Mouse (Mus musculus): ENCODE data around the gene A830018L16Rik.
"Not testable (repeated sequence)": the region's sequence is repeated elsewhere in the genome, so short reads cannot be mapped to it uniquely, and the experiment has no call there.

Gene A830018L16Rik

DNA sequence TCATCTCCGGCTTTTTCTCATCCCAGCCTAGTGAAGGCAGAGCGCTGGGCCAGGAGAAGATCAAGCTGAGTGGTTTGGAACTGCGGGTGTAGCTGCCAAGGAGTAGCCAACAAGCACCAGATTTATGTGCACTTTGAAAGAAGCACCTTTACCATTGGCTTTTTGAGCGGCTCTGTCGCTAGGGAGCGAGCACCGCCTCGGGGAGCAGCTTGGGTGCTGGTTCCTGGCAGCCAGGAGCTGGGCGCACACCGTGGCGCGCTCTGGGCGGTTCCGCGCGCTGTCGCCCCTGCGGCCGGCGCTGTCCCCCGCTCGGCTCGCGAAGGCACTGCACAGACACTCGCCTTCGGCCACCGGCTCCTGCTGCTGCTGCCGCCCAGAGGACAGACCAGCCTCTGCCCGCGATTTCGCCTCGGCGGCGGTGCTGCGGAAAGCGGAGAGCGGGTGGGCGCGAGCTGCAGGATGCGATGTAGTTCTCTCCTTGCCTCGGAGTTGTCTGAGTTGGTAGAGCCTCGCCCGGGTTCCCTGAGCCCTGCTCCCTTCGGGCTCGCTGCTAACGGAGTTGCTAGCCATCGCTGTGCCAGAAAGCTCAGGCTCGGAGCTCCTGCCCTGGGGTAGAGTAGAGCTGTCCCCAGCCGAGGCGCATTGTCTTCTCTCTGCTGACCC lies at the start of gene A830018L16Rik:
Gene A830018L16Rik (plus strand): TSS at position 212 of the 663 bp plus-strand sequence.
- peak in 1 of 2 experiments; percentile 1 for DNase-seq

DNA sequence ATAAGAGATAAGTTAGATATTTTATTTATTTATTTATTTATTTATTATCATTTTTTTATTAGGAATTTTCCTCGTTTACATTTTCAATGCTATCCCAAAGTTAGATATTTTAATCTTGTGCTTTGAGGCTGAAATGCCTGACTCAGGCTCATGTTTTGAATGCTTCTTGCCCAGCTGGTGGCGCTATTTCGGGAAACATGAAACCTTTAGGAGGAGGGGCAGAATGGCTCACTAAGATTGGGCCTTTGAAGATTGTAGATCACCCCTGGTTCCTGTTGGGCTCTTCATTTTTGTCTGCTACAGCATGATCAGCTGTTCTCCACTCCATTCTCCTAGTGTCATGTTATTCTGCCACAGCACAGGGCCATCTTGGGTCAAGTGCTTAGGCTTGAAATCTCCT lies 28.1 kb upstream of the A830018L16Rik start:
- no peak for DNase-seq

DNA sequence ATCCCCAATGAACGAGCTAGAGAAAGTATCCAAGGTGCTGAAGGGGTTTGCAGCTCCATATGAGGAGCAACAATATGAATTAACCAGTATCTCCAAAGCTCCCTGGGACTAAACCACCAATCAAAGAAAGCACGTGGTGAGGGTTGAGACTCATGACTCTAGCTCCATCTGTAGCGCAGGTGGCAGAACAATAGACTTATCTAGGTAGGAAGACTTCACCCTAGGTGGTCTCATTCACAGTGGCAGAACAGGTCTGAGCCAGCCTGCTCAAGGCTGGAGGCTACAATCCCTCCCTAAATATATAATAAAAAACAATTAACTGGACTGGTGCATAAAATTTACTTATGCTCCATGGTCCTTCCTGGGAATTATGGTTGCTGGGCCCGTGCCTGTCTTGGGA lies 18.5 kb upstream of the A830018L16Rik start:
- DNase-seq = no peak

DNA sequence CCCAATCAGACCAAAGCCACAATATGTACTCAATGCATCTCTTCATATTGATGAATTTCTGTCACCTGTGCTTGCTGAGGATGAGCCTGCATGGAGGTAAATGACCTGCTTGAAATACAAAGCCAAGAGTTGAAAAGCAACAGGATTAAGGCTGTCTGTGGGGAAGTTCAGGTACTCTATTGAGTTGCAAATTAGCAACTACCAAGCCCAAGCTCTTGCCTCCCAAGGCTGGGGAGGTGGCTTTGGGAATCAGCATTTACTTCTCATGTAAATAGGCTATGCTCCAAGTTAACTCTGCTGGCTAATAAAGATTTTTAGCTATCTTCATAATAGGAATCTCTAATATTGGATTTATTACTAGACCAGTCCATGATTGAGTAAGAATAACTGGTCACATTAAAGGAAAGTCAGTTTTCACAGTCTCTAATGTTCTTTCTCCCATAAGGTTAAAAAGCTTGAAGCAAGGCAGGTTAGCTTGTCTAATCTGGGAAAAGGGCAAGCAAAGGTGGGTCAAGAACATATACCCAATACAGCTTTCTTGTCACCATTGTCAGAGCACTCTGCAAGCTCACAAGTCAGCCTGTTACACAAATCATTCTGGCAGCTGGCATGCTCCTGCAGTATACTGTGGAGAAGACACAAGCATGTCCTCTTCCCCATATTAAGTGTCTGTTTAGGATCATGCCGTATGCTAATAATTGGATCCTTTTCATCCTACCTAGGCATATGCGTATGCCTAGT lies 17.7 kb upstream of the A830018L16Rik start:
- no peak for DNase-seq

DNA sequence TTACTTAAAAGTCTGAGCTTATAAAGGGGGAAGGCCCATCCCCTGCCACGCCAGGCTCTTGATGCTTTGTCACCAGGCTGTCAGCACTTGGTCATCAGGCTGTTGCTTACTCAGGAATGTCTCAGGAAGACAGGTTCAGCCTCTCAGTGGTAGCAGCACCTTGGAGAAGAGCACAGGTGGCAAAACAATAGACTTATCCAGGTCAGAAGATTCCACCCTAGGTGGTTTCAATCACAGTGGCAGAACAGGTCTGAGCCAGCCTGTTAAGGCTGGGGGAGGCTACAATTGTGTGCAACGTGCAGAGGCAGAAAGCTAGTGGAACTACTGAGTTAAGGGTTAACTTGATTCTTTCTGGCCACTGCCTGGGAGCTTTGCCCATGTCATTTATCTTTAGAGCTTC lies 12.7 kb upstream of the A830018L16Rik start:
- DNase-seq = no peak

DNA sequence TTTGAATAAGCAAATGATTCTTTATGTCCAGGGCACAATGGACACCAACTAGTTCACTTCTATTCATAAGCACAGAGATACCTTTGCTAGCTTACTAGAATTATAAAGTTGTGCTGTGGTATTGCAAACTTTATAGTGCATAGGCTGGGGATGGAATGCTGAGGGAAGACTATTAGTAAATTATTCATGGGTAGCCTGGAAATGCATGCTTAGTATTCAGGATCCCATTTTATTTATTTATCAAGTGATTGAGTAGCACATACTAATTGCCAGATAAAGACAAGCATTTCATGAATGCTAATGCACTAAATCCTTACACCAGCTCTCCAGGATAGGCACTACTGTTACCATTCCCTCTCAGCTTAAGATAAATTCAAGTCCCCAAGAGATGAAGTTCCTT lies 8.4 kb upstream of the A830018L16Rik start:
- no peak for DNase-seq

DNA sequence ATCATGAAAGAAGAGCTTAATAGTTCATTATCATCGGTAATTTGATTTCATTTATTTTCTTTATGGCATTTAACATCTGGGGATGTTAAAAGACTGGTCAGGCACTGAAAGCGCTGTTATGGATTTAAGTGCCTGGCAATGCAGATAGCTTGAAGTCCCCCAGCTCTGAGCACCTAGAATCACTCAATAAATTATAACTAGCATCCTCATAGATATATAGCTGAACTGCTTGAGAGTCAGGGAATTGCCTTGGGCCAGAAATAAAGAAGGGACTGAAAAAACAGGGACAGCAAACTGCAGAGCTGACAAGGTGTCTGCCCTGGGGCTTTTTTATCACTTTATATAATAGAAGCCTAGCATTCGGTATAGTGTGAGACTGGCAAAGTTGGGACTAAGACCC lies 7.9 kb upstream of the A830018L16Rik start:
- DNase-seq = no peak

DNA sequence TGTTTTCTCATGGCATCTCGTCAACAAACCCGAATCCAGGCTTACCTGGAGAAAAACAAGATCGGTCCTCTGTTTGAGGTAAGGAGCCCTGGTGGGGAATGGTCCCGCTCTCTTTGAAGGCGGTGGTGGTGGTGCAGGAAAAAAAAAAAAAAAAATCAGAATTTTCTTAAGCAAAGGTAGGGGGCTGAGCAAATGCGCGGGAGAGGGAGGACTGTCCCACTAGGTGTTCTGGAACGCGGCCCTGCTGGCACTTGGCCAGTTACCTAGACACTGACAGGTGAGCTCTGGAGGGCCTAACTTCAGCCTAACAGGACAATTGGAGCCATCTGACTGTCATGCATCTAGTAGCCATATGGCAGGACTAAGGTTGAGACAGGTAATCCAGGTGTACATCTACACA lies 655 bp downstream of the A830018L16Rik start:
- DNase-seq = no peak

DNA sequence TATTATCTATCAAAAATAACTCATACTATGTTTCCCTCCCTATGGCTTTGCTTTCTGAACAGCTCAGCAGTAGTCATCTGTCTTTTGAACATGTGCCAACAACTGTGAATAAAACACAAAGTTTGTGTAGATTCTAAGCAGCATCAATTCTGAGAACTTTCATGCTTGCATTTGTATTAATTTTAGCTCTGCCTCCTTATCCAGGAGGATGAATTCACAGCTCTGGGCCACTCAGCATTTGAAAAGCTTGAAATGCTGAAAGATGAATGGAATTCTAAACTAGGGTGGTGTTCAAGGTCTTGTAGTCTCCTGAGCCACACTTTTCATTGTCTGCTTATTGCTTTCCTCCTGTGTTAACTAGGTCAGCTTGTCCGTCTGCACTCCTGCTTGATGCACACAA lies 13.4 kb downstream of the A830018L16Rik start:
- no peak for DNase-seq

DNA sequence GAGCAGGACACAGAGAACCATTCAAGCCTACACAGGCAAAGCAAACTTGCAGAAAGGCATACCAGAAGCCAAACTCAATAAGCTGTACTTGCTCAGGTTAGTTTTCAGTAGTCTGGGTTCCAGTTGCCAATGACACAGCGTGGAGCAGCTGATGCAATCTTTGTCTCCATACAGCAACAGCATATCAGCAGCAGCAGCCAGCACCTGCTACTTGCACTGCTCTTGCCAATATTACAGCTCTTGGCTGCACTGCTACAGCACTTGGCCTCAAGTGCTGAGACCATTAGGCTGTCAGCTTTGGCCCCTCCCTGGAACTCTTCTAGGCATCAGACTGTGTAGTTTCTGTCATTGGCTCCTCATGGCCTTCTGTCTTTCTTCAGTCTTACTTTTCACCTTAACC lies 44.4 kb downstream of the A830018L16Rik start:
- DNase-seq = no peak

DNA sequence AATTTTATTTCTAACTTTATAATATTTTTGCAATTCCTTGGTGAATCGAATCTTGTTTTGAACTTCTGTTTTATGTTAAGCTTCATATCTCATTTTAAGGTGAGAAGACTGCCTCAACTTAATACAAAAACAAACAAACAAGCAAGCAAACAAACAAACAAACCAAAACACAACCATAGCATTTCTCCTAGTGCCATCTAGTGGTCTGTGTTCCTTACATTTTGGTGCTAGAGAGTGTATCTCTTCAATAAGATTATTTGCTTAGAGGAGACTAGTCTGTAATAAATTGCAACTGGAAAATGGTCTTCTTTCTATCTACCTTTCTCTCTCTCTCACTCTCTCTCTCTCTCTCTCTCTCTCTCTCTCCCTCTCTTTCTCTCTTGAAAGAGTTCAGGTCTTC lies 52.4 kb downstream of the A830018L16Rik start:
- DNase-seq = no peak

DNA sequence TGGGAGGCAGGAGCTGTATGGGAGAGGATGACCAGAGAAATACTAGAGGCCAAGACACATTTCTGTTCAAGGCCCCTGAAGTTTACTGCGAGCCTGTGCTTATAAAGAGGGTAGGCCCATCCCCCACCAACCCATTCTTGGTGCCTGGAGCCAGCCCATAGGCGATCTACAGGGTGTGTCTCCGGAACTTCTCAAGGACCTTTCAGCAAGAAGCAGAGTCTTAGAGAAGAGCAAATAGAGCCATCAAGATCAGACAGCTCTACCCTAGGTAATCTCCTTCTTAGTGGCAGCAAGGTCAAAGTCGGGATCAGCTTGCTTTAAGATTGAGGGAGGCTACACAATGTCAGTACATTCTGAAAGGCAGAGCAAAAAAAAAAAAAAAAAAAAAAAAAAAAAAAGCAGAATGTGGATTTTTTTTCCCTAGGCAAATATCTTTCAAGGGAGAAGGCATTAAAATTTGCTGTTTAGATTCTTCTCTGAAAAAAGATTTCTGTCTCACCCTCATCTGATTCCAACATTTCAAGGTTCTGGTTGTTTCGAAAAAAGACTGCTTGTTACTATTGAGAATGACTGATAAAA lies 53.2 kb downstream of the A830018L16Rik start:
- DNase-seq = no peak

DNA sequence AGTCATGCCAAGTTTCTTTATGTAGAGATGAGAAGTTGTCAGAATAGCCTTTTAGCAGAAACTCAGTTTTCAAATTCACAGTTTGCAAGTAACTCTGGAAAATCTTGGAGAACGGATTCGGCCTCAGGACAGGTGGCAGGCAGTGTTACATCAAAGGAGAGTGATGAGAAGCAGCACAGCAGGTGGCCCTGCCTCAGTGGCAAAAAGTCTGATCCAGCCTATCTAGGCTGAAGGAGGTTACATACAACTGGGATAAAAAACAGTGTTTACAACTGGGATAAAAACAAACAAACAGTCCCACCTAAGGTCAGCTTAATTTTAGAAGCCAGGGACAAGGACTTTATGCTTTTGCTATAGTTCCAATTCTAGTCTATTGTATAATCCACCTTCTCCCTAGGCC lies 79.0 kb downstream of the A830018L16Rik start:
- no peak for DNase-seq

DNA sequence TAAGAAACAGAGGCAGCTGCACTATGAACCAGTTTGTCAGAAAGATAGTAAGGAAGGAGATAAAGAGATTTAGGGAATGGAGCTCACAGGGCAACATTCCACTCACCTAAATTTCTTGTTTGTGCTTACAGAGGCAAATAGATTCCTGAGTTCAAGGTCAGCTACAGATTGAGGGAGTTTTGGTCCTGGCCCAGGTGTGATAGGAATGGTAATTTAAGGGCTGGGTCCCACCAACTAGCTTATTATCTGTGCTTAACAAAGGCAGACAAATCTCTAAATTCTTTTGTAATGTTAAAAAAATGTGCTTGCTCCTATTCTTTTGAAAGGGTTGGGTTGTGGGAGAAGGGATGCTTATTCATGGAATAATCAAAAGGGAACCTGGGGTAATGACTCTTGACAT lies 87.7 kb downstream of the A830018L16Rik start:
- no peak for DNase-seq

DNA sequence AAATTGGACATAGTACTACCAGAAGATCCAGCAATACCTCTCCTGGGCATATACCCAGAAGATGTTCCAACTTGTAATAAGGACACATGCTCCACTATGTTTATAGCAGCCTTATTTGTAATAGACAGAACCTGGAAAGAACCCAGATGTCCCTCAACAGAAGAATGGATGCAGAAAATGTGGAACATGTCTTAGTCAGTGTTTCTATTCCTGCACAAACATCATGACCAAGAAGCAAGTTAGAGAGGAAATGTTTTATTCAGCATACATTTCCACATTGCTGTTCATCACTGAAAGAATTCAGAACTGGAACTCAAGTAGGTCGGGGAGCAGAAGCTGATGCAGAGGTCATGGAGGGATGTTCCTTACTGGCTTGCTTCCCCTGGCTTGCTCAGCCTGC lies 135.9 kb downstream of the A830018L16Rik start:
- DNase-seq = not testable (repeated sequence)

DNA sequence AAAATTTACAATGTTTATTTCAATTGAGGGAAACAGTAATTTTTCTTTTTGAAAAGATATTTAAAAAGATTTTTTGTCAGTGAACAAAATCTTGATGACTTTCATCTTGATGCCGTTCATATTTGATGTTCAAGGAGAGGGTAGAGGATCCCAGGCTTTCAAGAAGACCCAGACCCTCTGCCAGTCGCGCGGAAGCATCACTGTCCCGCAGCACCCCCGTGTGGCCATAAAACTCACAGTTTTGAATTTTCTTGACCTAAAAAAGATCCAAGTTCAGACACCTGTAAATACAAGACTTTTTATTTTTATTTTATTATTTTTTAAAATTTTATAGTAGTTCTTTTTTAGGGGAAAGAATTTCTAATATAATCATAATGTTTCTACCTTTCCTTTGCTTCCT lies 151.4 kb downstream of the A830018L16Rik start:
- DNase-seq = no peak

DNA sequence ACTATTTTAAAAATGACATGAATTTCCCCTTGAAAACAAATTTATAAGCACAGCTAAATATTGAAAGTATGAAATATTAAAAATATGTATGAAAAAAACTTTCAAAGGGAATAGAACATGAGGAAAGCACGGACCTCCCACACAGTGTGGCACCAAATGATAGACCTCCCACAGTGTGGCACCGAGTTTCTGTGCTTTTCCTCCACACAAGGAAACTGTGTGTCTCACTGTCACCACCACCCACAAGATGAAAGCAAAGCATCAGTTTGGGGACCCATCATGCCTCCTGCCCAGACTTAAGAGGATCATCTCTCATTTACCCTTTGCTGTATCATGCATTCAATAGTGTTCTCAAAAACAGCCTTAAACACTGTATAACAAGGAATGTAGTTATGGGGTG lies 152.8 kb downstream of the A830018L16Rik start:
- no peak for DNase-seq

DNA sequence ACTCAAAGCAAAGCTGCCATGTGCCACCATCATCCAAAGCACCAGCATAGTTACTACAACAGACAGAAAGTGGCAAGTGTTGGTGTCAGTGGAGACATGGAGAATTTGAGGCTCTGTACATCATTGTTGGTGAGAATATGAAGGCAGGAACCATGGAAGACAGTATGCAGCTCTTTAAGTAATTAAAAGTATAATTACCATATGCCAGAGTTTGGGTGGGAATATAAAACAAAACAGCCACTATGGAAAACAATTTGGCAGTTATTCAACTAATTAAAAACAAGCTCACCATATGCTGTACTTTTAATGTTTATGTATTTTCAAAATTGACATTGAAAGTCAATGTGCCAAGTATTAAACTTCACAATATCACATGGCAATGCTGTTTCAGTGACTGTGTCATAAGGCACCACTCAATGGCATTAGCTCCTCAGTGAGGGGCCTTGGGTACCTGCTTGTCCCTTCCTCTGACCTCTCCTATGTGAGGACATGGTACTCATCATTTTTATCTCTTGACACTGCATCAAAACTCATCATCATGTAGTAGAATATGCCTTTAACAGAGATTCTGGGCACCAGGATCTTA lies 153.5 kb downstream of the A830018L16Rik start:
- no peak for DNase-seq

DNA sequence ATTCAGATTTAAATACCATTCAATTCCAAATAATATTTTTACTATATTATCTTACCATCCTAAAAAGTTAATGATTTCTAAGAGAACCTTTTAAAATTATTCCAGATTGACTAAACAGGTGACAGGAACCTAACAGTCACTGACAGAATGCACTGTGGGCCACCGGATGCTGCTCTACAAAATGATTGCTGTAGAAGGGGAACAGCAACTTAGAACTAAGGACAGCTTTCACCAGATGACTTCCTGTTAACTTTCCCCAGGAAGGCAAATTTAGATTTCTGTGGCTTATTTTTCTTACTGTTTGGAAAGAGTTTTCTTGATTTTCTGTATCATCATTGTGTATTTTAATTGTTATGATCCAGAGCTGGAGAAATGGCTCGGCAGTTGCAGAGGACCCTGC lies 156.4 kb downstream of the A830018L16Rik start:
- DNase-seq = no peak

DNA sequence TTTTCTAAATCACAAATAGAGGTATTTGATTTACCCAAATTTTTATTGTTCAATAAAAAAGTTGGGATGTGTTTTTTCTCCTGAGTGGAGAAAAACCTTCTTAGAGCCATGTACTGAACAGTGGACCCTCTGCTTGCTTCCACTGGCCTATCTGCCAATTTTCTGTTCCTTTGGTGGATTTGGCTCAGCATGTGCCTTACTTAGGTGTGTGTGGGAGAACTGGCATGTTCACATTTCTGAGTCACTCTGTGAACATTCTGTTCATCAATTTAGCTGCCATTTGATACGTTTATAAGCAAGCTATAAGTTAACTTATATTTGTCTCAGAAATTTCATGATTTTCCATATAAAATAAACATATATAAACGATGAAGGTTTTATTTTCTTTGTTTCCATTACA lies 159.6 kb downstream of the A830018L16Rik start:
- DNase-seq = no peak

DNA sequence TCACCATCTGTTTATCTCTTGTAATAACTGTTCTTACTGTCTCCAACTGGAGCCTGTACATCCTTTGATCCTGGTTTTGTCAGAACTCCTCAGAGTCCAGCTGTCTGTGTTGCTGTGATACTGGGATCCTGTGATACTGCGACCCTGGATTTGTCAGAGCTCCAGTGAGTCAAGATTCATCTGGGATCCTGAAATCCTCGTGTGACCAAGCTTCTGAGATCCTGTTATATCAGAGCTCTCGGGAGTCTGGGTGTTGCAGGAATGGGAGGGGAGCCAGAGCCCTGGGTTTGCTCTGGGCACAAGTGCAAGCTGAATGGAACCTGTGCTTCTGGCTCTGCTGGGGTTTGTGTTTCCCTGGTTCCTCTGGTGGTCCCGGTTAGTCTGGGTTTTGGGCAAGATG lies 166.1 kb downstream of the A830018L16Rik start:
- DNase-seq = no peak

DNA sequence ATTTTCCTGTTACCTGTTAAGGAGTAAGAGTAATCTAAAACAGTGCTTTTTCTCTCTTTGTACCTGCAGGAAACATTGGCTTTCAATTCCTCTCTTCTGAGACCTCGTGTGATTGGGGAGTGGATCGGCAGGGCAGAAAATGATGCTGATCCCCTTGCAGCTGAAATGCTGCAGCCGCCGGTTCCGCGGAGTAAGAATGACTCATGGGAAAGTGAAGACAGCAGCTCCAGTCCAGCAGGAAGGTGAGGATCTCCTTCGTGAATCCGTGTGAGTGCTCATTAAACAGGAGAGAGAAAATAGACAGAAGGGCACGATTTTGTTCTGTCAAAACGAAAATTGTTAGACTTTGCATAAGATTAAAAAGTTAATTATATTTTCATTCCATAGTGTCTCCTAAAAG lies 174.4 kb downstream of the A830018L16Rik start:
- DNase-seq = no peak

DNA sequence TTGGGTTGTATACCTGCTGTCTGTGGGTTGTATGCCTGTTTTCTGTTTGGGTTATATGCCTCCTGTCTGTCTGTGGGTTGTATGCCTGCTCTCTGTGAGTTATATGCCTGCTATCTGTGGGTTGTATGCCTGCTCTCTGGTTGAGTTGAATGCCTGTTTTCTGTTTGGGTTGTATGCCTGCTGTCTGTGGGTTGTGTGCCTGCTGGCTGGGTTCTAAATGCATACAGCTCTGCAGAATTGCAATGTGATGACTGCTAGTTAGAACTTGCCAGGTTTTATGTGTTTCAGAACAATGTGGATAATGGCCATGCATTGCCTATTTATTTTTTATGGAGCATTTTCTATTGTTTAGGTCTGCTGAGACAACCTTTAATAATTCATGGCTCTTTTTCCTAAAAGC lies 236.2 kb downstream of the A830018L16Rik start:
- DNase-seq = no peak

DNA sequence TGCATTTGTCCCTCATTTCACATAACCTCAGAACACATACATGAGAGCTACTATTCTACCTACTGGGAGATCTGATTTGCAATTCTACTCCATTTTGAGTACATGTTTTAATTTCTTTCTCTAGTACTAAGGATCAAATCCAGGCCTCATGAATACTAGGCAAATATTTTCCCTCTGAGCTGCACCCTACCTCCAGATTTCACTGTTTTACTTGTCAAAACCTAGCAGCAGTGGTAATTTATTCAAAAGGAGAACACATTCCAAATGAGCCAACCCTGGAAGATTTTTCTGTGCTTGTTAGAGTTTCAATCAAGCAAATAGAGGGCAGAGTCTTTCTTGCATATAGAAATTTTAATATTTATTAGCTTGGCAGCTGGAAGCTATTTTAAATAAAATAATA lies 238.9 kb downstream of the A830018L16Rik start:
- DNase-seq = no peak
